Mouse (Mus musculus): ENCODE measurements at regions not wholly inside any gene's neighbourhood (a gene's known extent, or its start where the extent isn't known, plus 50 kb on each side); places are given as distances from the start of the nearest gene placed in this dataset.

GRCm38 (mm10) chr6:25978171-25978847, 169.3 kb upstream of the Pot1a start:
- TF ChIP-seq KAT2A (conservative IDR thresholded peaks at IDR 0.05; ENCODE audit: low read depth, low read length) (no peak), UBTF (IDR thresholded peaks at IDR 0.05; ENCODE audit: borderline replicate concordance, insufficient read depth, low read depth, low read length) (no peak), BHLHE40 (IDR thresholded peaks at IDR 0.05; ENCODE audit: borderline replicate concordance, low read depth, low read length) (no peak), ELF1 (IDR thresholded peaks at IDR 0.05; ENCODE audit: low read depth, low read length) (no peak), NRF1 (IDR thresholded peaks at IDR 0.05; ENCODE audit: insufficient read depth, low read depth, low read length, poor library complexity, severe bottlenecking) (no peak), USF1 (IDR thresholded peaks at IDR 0.05; ENCODE audit: low read depth, low read length) (no peak)
- H3K36me3 ChIP-seq (ENCODE audit: control insufficient read depth in 1 of 2, insufficient read depth in 2 of 2, low read length in 2 of 2): no peaks in the 10 kb centered on the region
- DNase-seq (ENCODE audit: low read depth, low spot score): no peak
- no peaks in the 10 kb centered on the region for H3K4me1 ChIP-seq (ENCODE audit: control insufficient read depth in 1 of 2, insufficient read depth in 2 of 2, low read length in 2 of 2)
- no peaks in the 10 kb centered on the region for H3K27me3 ChIP-seq (ENCODE audit: control insufficient read depth in 1 of 2, insufficient read depth in 2 of 2, low read length in 2 of 2)
- no peaks in the 10 kb centered on the region for H3K9me3 ChIP-seq (replicated peaks; ENCODE audit: insufficient read depth, low read length)
- no peak overlapping the region for H3K9ac ChIP-seq (ENCODE audit: control insufficient read depth, low read depth, low read length, poor library complexity, severe bottlenecking)
- H3K27ac ChIP-seq (ENCODE audit: control insufficient read depth, low read depth, low read length): no peak overlapping the region
- no peak overlapping the region for H3K4me3 ChIP-seq (ENCODE audit: control insufficient read depth in 1 of 2, insufficient read depth in 1 of 2, low read depth in 2 of 2, low read length in 2 of 2)
- H3K79me2 ChIP-seq (ENCODE audit: control insufficient read depth, insufficient read depth, low read length, poor library complexity): no peaks in the 10 kb centered on the region

GRCm38 (mm10) chr6:25965452-25965851, 156.4 kb upstream of the Pot1a start:
- no peak for TF ChIP-seq ZMIZ1 (IDR thresholded peaks at IDR 0.05; ENCODE audit: low read depth, low read length)
- TF ChIP-seq RCOR1 (IDR thresholded peaks at IDR 0.05; ENCODE audit: low read depth, low read length): no peak
- TF ChIP-seq USF1 (IDR thresholded peaks at IDR 0.05; ENCODE audit: low read depth, low read length): no peak
- TF ChIP-seq TCF12 (IDR thresholded peaks at IDR 0.05; ENCODE audit: low read depth, low read length): no peak
- TF ChIP-seq BHLHE40 (IDR thresholded peaks at IDR 0.05; ENCODE audit: borderline replicate concordance, low read depth, low read length): no peak
- no peak for TF ChIP-seq POLR2A (IDR thresholded peaks at IDR 0.05; ENCODE audit: control insufficient read depth in 1 of 2, insufficient read depth in 1 of 2, low read depth in 1 of 2, low read length in 2 of 2, poor library complexity in 1 of 2)
- no peak for TF ChIP-seq TBP (IDR thresholded peaks at IDR 0.05; ENCODE audit: low read depth, low read length)
- TF ChIP-seq ZNF384 (IDR thresholded peaks at IDR 0.05; ENCODE audit: low read depth, low read length): no peak
- no peak for TF ChIP-seq E2F4 (IDR thresholded peaks at IDR 0.05; ENCODE audit: borderline replicate concordance, low read depth, low read length)
- no peak for TF ChIP-seq SIN3A (IDR thresholded peaks at IDR 0.05; ENCODE audit: low read length)
- no peak for TF ChIP-seq NRF1 (IDR thresholded peaks at IDR 0.05; ENCODE audit: insufficient read depth, low read depth, low read length, poor library complexity, severe bottlenecking)
- no peak for TF ChIP-seq CHD1 (IDR thresholded peaks at IDR 0.05; ENCODE audit: low read depth, low read length)
- TF ChIP-seq MAX (IDR thresholded peaks at IDR 0.05; ENCODE audit: low read length): no peak
- no peak for TF ChIP-seq MEF2A (IDR thresholded peaks at IDR 0.05; ENCODE audit: extremely low read depth, insufficient replicate concordance, low read depth, low read length, poor library complexity, severe bottlenecking)
- no peak for TF ChIP-seq CHD2 (IDR thresholded peaks at IDR 0.05; ENCODE audit: low read length)
- no peak for TF ChIP-seq ETS1 (IDR thresholded peaks at IDR 0.05; ENCODE audit: low read depth, low read length)
- no peak for TF ChIP-seq NELFE (IDR thresholded peaks at IDR 0.05; ENCODE audit: low read depth, low read length)
- no peak for TF ChIP-seq MYC (IDR thresholded peaks at IDR 0.05; ENCODE audit: low read depth, low read length)
- no peak for TF ChIP-seq KAT2A (conservative IDR thresholded peaks at IDR 0.05; ENCODE audit: low read depth, low read length)
- TF ChIP-seq GABPA (IDR thresholded peaks at IDR 0.05; ENCODE audit: low read depth, low read length): no peak
- no peaks in the 10 kb centered on the region for H3K36me3 ChIP-seq (ENCODE audit: control insufficient read depth in 1 of 2, insufficient read depth in 2 of 2, low read length in 2 of 2)
- no peak overlapping the region for H3K4me3 ChIP-seq (ENCODE audit: control insufficient read depth in 1 of 2, insufficient read depth in 1 of 2, low read depth in 2 of 2, low read length in 2 of 2)
- H3K27ac ChIP-seq (ENCODE audit: control insufficient read depth, low read depth, low read length): no peak overlapping the region
- no peaks in the 10 kb centered on the region for H3K9me3 ChIP-seq (replicated peaks; ENCODE audit: insufficient read depth, low read length)
- DNase-seq (ENCODE audit: low read depth, low spot score): no peak
- no peaks in the 10 kb centered on the region for H3K4me1 ChIP-seq (ENCODE audit: control insufficient read depth in 1 of 2, insufficient read depth in 2 of 2, low read length in 2 of 2)
- H3K79me2 ChIP-seq (ENCODE audit: control insufficient read depth, insufficient read depth, low read length, poor library complexity): no peaks in the 10 kb centered on the region
- H3K9ac ChIP-seq (ENCODE audit: control insufficient read depth, low read depth, low read length, poor library complexity, severe bottlenecking): no peak overlapping the region
- no peaks in the 10 kb centered on the region for H3K27me3 ChIP-seq (ENCODE audit: control insufficient read depth in 1 of 2, insufficient read depth in 2 of 2, low read length in 2 of 2)

Data from MEL (cell line).